Mouse (Mus musculus): ENCODE data around the gene Avpr1b. TPM values are rescaled to one million over a fixed set of nuclear protein-coding genes. Genes with fewer than 3 reads are reported as not detected.
"Not testable (repeated sequence)": the region's sequence is repeated elsewhere in the genome, so short reads cannot be mapped to it uniquely, and the experiment has no call there.

Gene Avpr1b
- polyA plus RNA-seq, 1 experiment from 2014 or later, result 0.04 TPM

DNA sequence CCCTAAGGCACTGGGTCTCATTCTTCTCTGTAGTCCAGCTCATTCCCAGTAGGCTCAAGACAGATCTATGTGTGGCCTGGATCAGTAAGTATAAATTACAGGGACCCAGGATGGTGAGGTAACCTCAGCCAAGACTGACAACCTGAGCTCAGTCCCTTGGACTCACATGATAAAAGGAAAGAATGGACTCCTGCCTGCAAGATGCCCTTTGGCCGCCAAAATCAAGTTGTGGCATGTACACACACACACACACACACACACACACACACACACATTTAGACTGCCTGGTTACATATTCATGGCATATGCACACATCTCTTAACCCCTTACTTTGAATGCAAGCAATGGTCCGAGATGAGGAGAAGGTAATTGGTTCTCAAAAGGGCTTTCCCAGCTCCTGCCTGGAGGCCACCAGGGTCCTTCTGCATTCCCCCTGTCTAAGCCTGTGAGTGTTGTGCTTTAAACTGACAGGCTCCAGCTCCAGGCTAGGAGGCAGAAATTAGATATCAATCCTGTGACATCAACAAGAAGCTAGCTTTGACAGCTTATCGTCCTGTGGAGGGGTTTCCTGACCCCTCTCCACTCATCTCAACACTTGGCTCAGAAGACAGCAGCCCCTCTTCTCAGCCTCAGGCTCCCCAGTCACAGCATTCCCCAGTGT, 25.3 kb downstream of the Avpr1b start:
- TF ChIP-seq CTCF (IDR thresholded peaks at IDR 0.05; ENCODE audit: low read depth), result no peak
- TF ChIP-seq EP300 (optimal IDR thresholded peaks at IDR 0.05), result no peak
- no peaks in the 10 kb centered on the region for H3K9me3 ChIP-seq (ENCODE audit: control insufficient read depth, low read length)
- no peak overlapping the region for H3K4me3 ChIP-seq (ENCODE audit: low read depth, low read length)
- no peak overlapping the region for H3K4me2 ChIP-seq (replicated peaks; ENCODE audit: low read depth)
- H3K36me3 ChIP-seq (ENCODE audit: control insufficient read depth, insufficient read depth, low read length), result no peaks in the 10 kb centered on the region
- no peaks in the 10 kb centered on the region for H3K27me3 ChIP-seq (ENCODE audit: control insufficient read depth, insufficient read depth, low read length)
- H3K27ac ChIP-seq (replicated peaks), result no peak overlapping the region
- no peak for ATAC-seq (ENCODE audit: low FRiP score, low TSS enrichment)
- WGBS, result 46% methylated on average over 3 of the region's 3 CpGs
- no peak overlapping the region for H3K9ac ChIP-seq (ENCODE audit: low read length)
- DNase-seq (ENCODE audit: low spot score), result no peak
- H3K4me1 ChIP-seq (replicated peaks; ENCODE audit: control insufficient read depth, insufficient read depth), result no peaks in the 10 kb centered on the region

DNA sequence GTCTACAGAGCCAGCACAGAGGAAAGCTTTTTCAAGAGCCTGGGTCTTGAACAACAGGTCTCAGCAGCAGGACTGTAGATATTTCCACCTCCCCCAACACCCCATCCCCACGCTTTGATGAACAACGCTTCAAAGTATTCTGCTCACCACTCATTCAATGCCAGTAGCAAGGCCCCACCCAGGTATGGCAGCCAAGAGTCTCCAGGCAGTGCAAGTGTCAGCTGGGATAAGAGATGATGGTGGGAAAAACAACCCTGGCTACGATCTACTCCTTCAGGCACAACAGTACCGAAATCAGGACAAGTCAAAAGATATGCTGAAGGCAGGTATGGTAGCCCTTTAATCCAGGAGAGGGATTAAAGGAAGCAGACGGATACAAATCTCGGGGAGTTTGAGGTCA, 27.2 kb downstream of the Avpr1b start:
- H3K4me2 ChIP-seq (replicated peaks; ENCODE audit: low read depth), result no peak overlapping the region
- WGBS, result 83% methylated on average over 6 of the region's 6 CpGs
- no peak overlapping the region for H3K9ac ChIP-seq (ENCODE audit: low read length)
- no peaks in the 10 kb centered on the region for H3K9me3 ChIP-seq (ENCODE audit: control insufficient read depth, low read length)
- no peak for DNase-seq (ENCODE audit: low spot score)
- TF ChIP-seq CTCF (IDR thresholded peaks at IDR 0.05; ENCODE audit: low read depth) (no peak), EP300 (optimal IDR thresholded peaks at IDR 0.05) (no peak)
- no peaks in the 10 kb centered on the region for H3K4me1 ChIP-seq (replicated peaks; ENCODE audit: control insufficient read depth, insufficient read depth)
- no peak overlapping the region for H3K27ac ChIP-seq (replicated peaks)
- no peak overlapping the region for H3K4me3 ChIP-seq (ENCODE audit: low read depth, low read length)
- H3K36me3 ChIP-seq (ENCODE audit: control insufficient read depth, insufficient read depth, low read length), result no peaks in the 10 kb centered on the region
- ATAC-seq (ENCODE audit: low FRiP score, low TSS enrichment), result no peak
- H3K27me3 ChIP-seq (ENCODE audit: control insufficient read depth, insufficient read depth, low read length), result no peaks in the 10 kb centered on the region

DNA sequence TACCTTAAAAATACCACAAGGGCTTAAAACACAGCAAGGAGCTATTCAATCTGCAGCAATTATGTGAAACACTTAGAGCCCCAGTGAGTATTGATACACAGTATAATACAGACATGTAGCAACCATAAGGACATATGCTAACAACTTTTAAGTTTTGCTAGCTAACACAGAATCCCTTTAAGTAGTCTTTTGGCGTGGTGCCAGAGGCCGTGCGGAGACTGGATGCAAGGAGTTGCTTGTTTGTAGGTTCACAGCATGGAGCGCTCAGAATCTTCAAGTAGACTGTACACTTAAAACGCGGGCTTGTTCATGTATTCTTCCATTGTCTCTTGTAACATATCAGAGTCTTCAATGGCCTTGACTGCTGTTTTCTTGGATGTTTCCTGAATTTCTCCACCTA, 33.2 kb downstream of the Avpr1b start:
- not testable (repeated sequence) for H3K36me3 ChIP-seq (ENCODE audit: control insufficient read depth, insufficient read depth, low read length); ATAC-seq (ENCODE audit: low FRiP score, low TSS enrichment); H3K27ac ChIP-seq (replicated peaks); H3K4me3 ChIP-seq (ENCODE audit: low read depth, low read length); H3K4me2 ChIP-seq (replicated peaks; ENCODE audit: low read depth); H3K9me3 ChIP-seq (ENCODE audit: control insufficient read depth, low read length); H3K27me3 ChIP-seq (ENCODE audit: control insufficient read depth, insufficient read depth, low read length); H3K9ac ChIP-seq (ENCODE audit: low read length); DNase-seq (ENCODE audit: low spot score); H3K4me1 ChIP-seq (replicated peaks; ENCODE audit: control insufficient read depth, insufficient read depth)
- WGBS, result 35% methylated on average over 6 of the region's 6 CpGs

DNA sequence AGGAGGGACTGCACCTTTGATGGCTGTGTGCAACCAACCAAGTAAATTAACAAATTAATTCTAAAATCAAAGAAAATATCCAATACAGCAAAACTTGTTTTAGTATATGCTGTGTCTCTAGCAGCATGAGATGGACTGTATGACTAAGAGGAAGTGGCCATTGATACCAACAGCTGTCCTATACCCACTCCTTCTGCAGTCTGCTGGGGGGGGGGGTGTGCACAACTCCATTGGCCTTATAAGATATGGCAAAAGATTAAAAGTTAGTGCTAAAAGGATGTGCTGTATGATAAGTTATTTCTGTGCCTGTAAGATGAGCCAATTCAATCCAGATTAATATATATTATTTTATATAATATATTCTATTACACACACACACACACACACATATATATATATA, 35.5 kb downstream of the Avpr1b start:
- H3K27me3 ChIP-seq (ENCODE audit: control insufficient read depth, insufficient read depth, low read length), result no peaks in the 10 kb centered on the region
- no peak overlapping the region for H3K4me3 ChIP-seq (ENCODE audit: low read depth, low read length)
- H3K27ac ChIP-seq (replicated peaks), result no peak overlapping the region
- no peaks in the 10 kb centered on the region for H3K4me1 ChIP-seq (replicated peaks; ENCODE audit: control insufficient read depth, insufficient read depth)
- H3K36me3 ChIP-seq (ENCODE audit: control insufficient read depth, insufficient read depth, low read length), result no peaks in the 10 kb centered on the region
- ATAC-seq (ENCODE audit: low FRiP score, low TSS enrichment), result no peak
- no peak overlapping the region for H3K4me2 ChIP-seq (replicated peaks; ENCODE audit: low read depth)
- no peak overlapping the region for H3K9ac ChIP-seq (ENCODE audit: low read length)
- no peak for DNase-seq (ENCODE audit: low spot score)
- no peak for TF ChIP-seq EP300 (optimal IDR thresholded peaks at IDR 0.05)
- TF ChIP-seq CTCF (IDR thresholded peaks at IDR 0.05; ENCODE audit: low read depth), result no peak
- no peaks in the 10 kb centered on the region for H3K9me3 ChIP-seq (ENCODE audit: control insufficient read depth, low read length)

GRCm38 (mm10) chr1:131637791-131638540, 38.9 kb downstream of the Avpr1b start, which contains the start of gene Ctse:
Gene Ctse (plus strand): TSS chr1:131638306.
- H3K4me2 ChIP-seq (replicated peaks; ENCODE audit: low read depth), result no peak within 1 kb of the TSS
- H3K4me1 ChIP-seq (replicated peaks; ENCODE audit: control insufficient read depth, insufficient read depth), result no peaks in the 10 kb centered on the region
- 47% methylated on average over 9 of the region's 9 CpGs for WGBS
- no peaks in the 10 kb centered on the region for H3K9me3 ChIP-seq (ENCODE audit: control insufficient read depth, low read length)
- H3K27ac ChIP-seq (replicated peaks), result no peak within 1 kb of the TSS
- ATAC-seq (ENCODE audit: low FRiP score, low TSS enrichment) (peak; percentile 15; the same call in 1 of the 2 replicates), DNase-seq (ENCODE audit: low spot score) (no peak)
- H3K4me3 ChIP-seq (ENCODE audit: low read depth, low read length), result no peak within 1 kb of the TSS
- H3K9ac ChIP-seq (ENCODE audit: low read length), result no peak within 1 kb of the TSS
- H3K27me3 ChIP-seq (ENCODE audit: control insufficient read depth, insufficient read depth, low read length), result no peaks in the 10 kb centered on the region
- no peaks in the 10 kb centered on the region for H3K36me3 ChIP-seq (ENCODE audit: control insufficient read depth, insufficient read depth, low read length)
- TF ChIP-seq EP300 (optimal IDR thresholded peaks at IDR 0.05), result no peak
- TF ChIP-seq CTCF (IDR thresholded peaks at IDR 0.05; ENCODE audit: low read depth), result no peak
